Mouse (Mus musculus) MEL (cell line): Measurements from ENCODE around the gene Arhgef33. TPM values are rescaled to one million over a fixed set of nuclear protein-coding genes. Genes with fewer than 3 reads are reported as not detected.

Experiments used
- DNase-seq: peaks from one replicate; pipeline ENCODE4 v3.0.0; 2011; ENCODE audit warnings: low read depth, low spot score
- H3K27ac ChIP-seq: 2 replicates; pipeline ENCODE4 v1.5.1; 2012; ENCODE audit warnings: low read depth, mild to moderate bottlenecking, control low read depth, low read length, moderate library complexity; ENCODE audit not compliant: control insufficient read depth
- H3K27me3 ChIP-seq, 2 experiments: fragments of 150-350 bp in 1 of 2; sonication (generic) in 1 of 2; 2 replicates each; pipeline ENCODE4 v1.6.1; 2012; ENCODE audit warnings: low read length in 2 of 2, mild to moderate bottlenecking in 2 of 2, improper control_type of control experiment in 1 of 2, moderate library complexity in 1 of 2; ENCODE audit not compliant: insufficient read depth in 2 of 2, control insufficient read depth in 1 of 2
- H3K36me3 ChIP-seq, 2 experiments: 2 replicates each; pipeline ENCODE4 v1.6.1; 2012 to 2014; ENCODE audit warnings: low read length in 2 of 2, improper control_type of control experiment in 1 of 2, inconsistent platforms in 1 of 2, mild to moderate bottlenecking in 1 of 2; ENCODE audit not compliant: insufficient read depth in 2 of 2, control insufficient read depth in 1 of 2
- H3K4me1 ChIP-seq, 2 experiments: fragments of 150-350 bp in 1 of 2; sonication (generic) in 1 of 2; 2 replicates each; pipeline ENCODE4 v1.6.1; 2012; ENCODE audit warnings: low read length in 2 of 2, improper control_type of control experiment in 1 of 2, mild to moderate bottlenecking in 1 of 2; ENCODE audit not compliant: insufficient read depth in 2 of 2, control insufficient read depth in 1 of 2
- H3K4me3 ChIP-seq, 2 experiments: fragments of 150-350 bp in 1 of 2; sonication (generic) in 1 of 2; 2 replicates each; pipeline ENCODE4 v1.5.1; 2012; ENCODE audit warnings: low read depth in 2 of 2, low read length in 2 of 2, mild to moderate bottlenecking in 2 of 2, moderate library complexity in 2 of 2, control low read depth in 1 of 2, improper control_type of control experiment in 1 of 2; ENCODE audit not compliant: control insufficient read depth in 1 of 2, insufficient read depth in 1 of 2
- H3K79me2 ChIP-seq: 2 replicates; pipeline ENCODE4 v1.6.1; 2012; ENCODE audit warnings: mild to moderate bottlenecking, low read length, moderate library complexity; ENCODE audit not compliant: control insufficient read depth, poor library complexity, insufficient read depth
- H3K9ac ChIP-seq: 2 replicates; pipeline ENCODE4 v1.6.1; 2012; ENCODE audit warnings: low read depth, mild to moderate bottlenecking, control low read depth, low read length, moderate library complexity; ENCODE audit not compliant: control insufficient read depth, poor library complexity, severe bottlenecking
- H3K9me3 ChIP-seq: fragments of 150-350 bp; sonication (generic); replicated peaks from 2 replicates; pipeline ENCODE4 v1.6.1; 2012; ENCODE audit warnings: mild to moderate bottlenecking, low read length, improper control_type of control experiment, moderate library complexity; ENCODE audit not compliant: insufficient read depth
- BHLHE40 ChIP-seq: IDR thresholded peaks from 2 replicates; pipeline ENCODE4 v1.6.1; 2012; ENCODE audit warnings: low read depth, mild to moderate bottlenecking, inconsistent platforms, low read length, improper control_type of control experiment, borderline replicate concordance
- CHD2 ChIP-seq: IDR thresholded peaks from 2 replicates; pipeline ENCODE4 v1.6.1; 2011; ENCODE audit warnings: low read length, improper control_type of control experiment
- CTCF ChIP-seq, 3 experiments: IDR thresholded peaks in 2 of 3; conservative IDR thresholded peaks in 1 of 3; 2 replicates each; pipeline ENCODE4 v1.5.1; 2011 to 2012; ENCODE audit warnings: low read length in 3 of 3, low read depth in 2 of 3, mild to moderate bottlenecking in 2 of 3, improper control_type of control experiment in 1 of 3, inconsistent platforms in 1 of 3, mixed read lengths in 1 of 3, moderate library complexity in 1 of 3; ENCODE audit not compliant: control insufficient read depth in 1 of 3, insufficient read depth in 1 of 3, poor library complexity in 1 of 3, severe bottlenecking in 1 of 3
- ELF1 ChIP-seq: IDR thresholded peaks from 2 replicates; pipeline ENCODE4 v1.6.1; 2014; ENCODE audit warnings: low read depth, mild to moderate bottlenecking, inconsistent platforms, low read length, improper control_type of control experiment, moderate library complexity
- ETS1 ChIP-seq: IDR thresholded peaks from 2 replicates; pipeline ENCODE4 v1.6.1; 2012; ENCODE audit warnings: low read depth, mild to moderate bottlenecking, inconsistent platforms, low read length, improper control_type of control experiment, moderate library complexity
- GABPA ChIP-seq: IDR thresholded peaks from 2 replicates; pipeline ENCODE4 v1.6.1; 2012; ENCODE audit warnings: low read depth, mild to moderate bottlenecking, inconsistent platforms, low read length, improper control_type of control experiment, moderate library complexity
- GATA1 ChIP-seq: IDR thresholded peaks from 2 replicates; pipeline ENCODE4 v1.6.1; 2011; ENCODE audit warnings: low read depth, low read length, improper control_type of control experiment
- JUND ChIP-seq: IDR thresholded peaks from 2 replicates; pipeline ENCODE4 v1.6.1; 2011; ENCODE audit warnings: low read depth, mild to moderate bottlenecking, improper control_type of control experiment, low read length
- MAFK ChIP-seq: IDR thresholded peaks from 2 replicates; pipeline ENCODE4 v1.6.1; 2011; ENCODE audit warnings: low read depth, mild to moderate bottlenecking, low read length, improper control_type of control experiment, borderline replicate concordance
- MAZ ChIP-seq: IDR thresholded peaks from 2 replicates; pipeline ENCODE4 v1.6.1; 2012; ENCODE audit warnings: low read depth, mild to moderate bottlenecking, inconsistent platforms, low read length, improper control_type of control experiment
- MXI1 ChIP-seq: IDR thresholded peaks from 2 replicates; pipeline ENCODE4 v1.6.1; 2011; ENCODE audit warnings: mild to moderate bottlenecking, low read depth, low read length, improper control_type of control experiment
- MYC ChIP-seq: IDR thresholded peaks from 2 replicates; pipeline ENCODE4 v1.6.1; 2011; ENCODE audit warnings: low read depth, mild to moderate bottlenecking, low read length, improper control_type of control experiment, moderate library complexity
- NELFE ChIP-seq: IDR thresholded peaks from 2 replicates; pipeline ENCODE4 v1.6.1; 2011; ENCODE audit warnings: low read depth, low read length, improper control_type of control experiment
- NRF1 ChIP-seq: IDR thresholded peaks from 2 replicates; pipeline ENCODE4 v1.6.1; 2014; ENCODE audit warnings: low read depth, mild to moderate bottlenecking, inconsistent platforms, low read length, improper control_type of control experiment, moderate library complexity; ENCODE audit not compliant: poor library complexity, insufficient read depth, severe bottlenecking
- POLR2A ChIP-seq, 2 experiments: IDR thresholded peaks; 2 replicates each; pipeline ENCODE4 v1.6.1; 2011 to 2012; ENCODE audit warnings: low read length in 2 of 2, mild to moderate bottlenecking in 2 of 2, control low read depth in 1 of 2, improper control_type of control experiment in 1 of 2, low read depth in 1 of 2, moderate library complexity in 1 of 2; ENCODE audit not compliant: control insufficient read depth in 1 of 2, insufficient read depth in 1 of 2, poor library complexity in 1 of 2
- POLR2AphosphoS2 ChIP-seq: IDR thresholded peaks from 2 replicates; pipeline ENCODE4 v1.6.1; 2011; ENCODE audit warnings: low read length, improper control_type of control experiment
- RAD21 ChIP-seq: IDR thresholded peaks from 2 replicates; pipeline ENCODE4 v1.6.1; 2011; ENCODE audit warnings: mild to moderate bottlenecking, low read depth, low read length, improper control_type of control experiment
- RCOR1 ChIP-seq: IDR thresholded peaks from 2 replicates; pipeline ENCODE4 v1.6.1; 2012; ENCODE audit warnings: low read depth, mild to moderate bottlenecking, inconsistent platforms, low read length, improper control_type of control experiment
- SIN3A ChIP-seq: IDR thresholded peaks from 2 replicates; pipeline ENCODE4 v1.6.1; 2012; ENCODE audit warnings: low read length, improper control_type of control experiment, inconsistent platforms
- SMC3 ChIP-seq: IDR thresholded peaks from 2 replicates; pipeline ENCODE4 v1.6.1; 2011; ENCODE audit warnings: low read depth, low read length, improper control_type of control experiment
- TAL1 ChIP-seq: IDR thresholded peaks from 2 replicates; pipeline ENCODE4 v1.6.1; 2012; ENCODE audit warnings: mild to moderate bottlenecking, inconsistent platforms, low read length, moderate library complexity, mixed read lengths
- USF1 ChIP-seq: IDR thresholded peaks from 2 replicates; pipeline ENCODE4 v1.6.1; 2014; ENCODE audit warnings: low read depth, mild to moderate bottlenecking, inconsistent platforms, low read length, improper control_type of control experiment, moderate library complexity
- USF2 ChIP-seq, 2 experiments: IDR thresholded peaks; 2 replicates each; pipeline ENCODE4 v1.6.1; 2011 to 2012; ENCODE audit warnings: improper control_type of control experiment in 2 of 2, low read length in 2 of 2, borderline replicate concordance in 1 of 2, inconsistent platforms in 1 of 2, low read depth in 1 of 2, mild to moderate bottlenecking in 1 of 2; ENCODE audit not compliant: insufficient read depth in 1 of 2
- ZC3H11A ChIP-seq: IDR thresholded peaks from 2 replicates; pipeline ENCODE4 v1.6.1; 2012; ENCODE audit warnings: low read depth, mild to moderate bottlenecking, inconsistent platforms, low read length, improper control_type of control experiment
- ZKSCAN1 ChIP-seq: IDR thresholded peaks from 2 replicates; pipeline ENCODE4 v1.6.1; 2012; ENCODE audit warnings: low read depth, mild to moderate bottlenecking, inconsistent platforms, low read length, improper control_type of control experiment, moderate library complexity
- ZMIZ1 ChIP-seq: IDR thresholded peaks from 2 replicates; pipeline ENCODE4 v1.6.1; 2012; ENCODE audit warnings: low read depth, mild to moderate bottlenecking, inconsistent platforms, low read length, improper control_type of control experiment, moderate library complexity
- ZNF384 ChIP-seq: IDR thresholded peaks from 2 replicates; pipeline ENCODE4 v1.6.1; 2012; ENCODE audit warnings: low read depth, mild to moderate bottlenecking, inconsistent platforms, low read length, improper control_type of control experiment
- polyA plus RNA-seq, 2 experiments: library from polyadenylated mRNA; stranded (reverse) in 1 of 2; unstranded in 1 of 2; fragments of >175 nt in 1 of 2; fragments of >200 nt in 1 of 2; gene quantifications; 2 replicates each; pipeline versions ENCODE4 v1.2.1 to v1.2.4; 2012; ENCODE audit warnings: low replicate concordance in 2 of 2, low read depth in 1 of 2; ENCODE audit not compliant: insufficient read length in 2 of 2, insufficient read depth in 1 of 2, missing spikeins in 1 of 2
- total RNA-seq: library from RNA; depleted of rRNA; stranded (reverse); fragments of 300-350 nt; gene quantifications from 2 replicates; pipeline ENCODE4 v1.2.3, GENCODE M21; 2012

The Arhgef33 gene
- total and polyA plus RNA-seq, 3 experiments = 0.08 TPM; not detected in 2

GRCm38 (mm10) chr17:80332386-80332785 is 25.2 kb downstream of the Arhgef33 start:
- H3K36me3 ChIP-seq = no peaks in the 10 kb centered on the region

GRCm38 (mm10) chr17:80345277-80345676 is 38.1 kb downstream of the Arhgef33 start:
- no peak overlapping the region for H3K27ac ChIP-seq
- DNase-seq = peak; percentile 44
- H3K4me3 ChIP-seq = no peak overlapping the region

More at GRCm38 (mm10) chr17:80332386-80332785, 25.2 kb downstream of the Arhgef33 start:
- no peaks in the 10 kb centered on the region for H3K9me3 ChIP-seq
- TF ChIP-seq RAD21 (peak; percentile 63), MXI1 (no peak), SMC3 (peak; percentile 48), NELFE (no peak), JUND (no peak), CTCF (IDR thresholded peaks at IDR 0.05 in 2 of 3, conservative IDR thresholded peaks at IDR 0.05 in 1 of 3; ENCODE audit: control insufficient read depth in 1 of 3, insufficient read depth in 1 of 3, low read depth in 2 of 3, low read length in 3 of 3, poor library complexity in 1 of 3, severe bottlenecking in 1 of 3) (peak in 2 of 3 experiments; percentile 54 to 55; a peak in 4 of 6 replicates)
- TF ChIP-seq, all 39 proteins: peak for 3
- Histone ChIP-seq H3K9ac (no peak overlapping the region), H3K4me3 (no peak overlapping the region), H3K27me3 (peaks cover 2 to 5% of the 10 kb centered on the region in 2 experiments; a peak in 3 of 4 replicates), H3K27ac (no peak overlapping the region), H3K4me1 (no peaks in the 10 kb centered on the region), H3K79me2 (no peaks in the 10 kb centered on the region)
- DNase-seq = peak; percentile 40

More at GRCm38 (mm10) chr17:80345277-80345676, 38.1 kb downstream of the Arhgef33 start:
- Histone ChIP-seq H3K4me1 (no peaks in the 10 kb centered on the region), H3K9me3 (no peaks in the 10 kb centered on the region), H3K9ac (no peak overlapping the region), H3K79me2 (no peaks in the 10 kb centered on the region), H3K36me3 (no peaks in the 10 kb centered on the region), H3K27me3 (peaks cover 0 to 2% of the 10 kb centered on the region in 2 experiments; a peak in 2 of 4 replicates)
- TF ChIP-seq CHD2 = no peak
- no peak for TF ChIP-seq JUND
- no peak for TF ChIP-seq GATA1
- TF ChIP-seq MAFK = no peak
- TF ChIP-seq USF1 = no peak
- no peak for TF ChIP-seq RCOR1
- no peak for TF ChIP-seq MYC
- no peak for TF ChIP-seq NRF1
- TF ChIP-seq ELF1 = no peak
- TF ChIP-seq SMC3 = peak; percentile 70
- no peak for TF ChIP-seq BHLHE40
- no peak for TF ChIP-seq ZNF384
- no peak for TF ChIP-seq ETS1
- no peak for TF ChIP-seq POLR2A (IDR thresholded peaks at IDR 0.05; ENCODE audit: control insufficient read depth in 1 of 2, insufficient read depth in 1 of 2, low read depth in 1 of 2, low read length in 2 of 2, poor library complexity in 1 of 2)
- TF ChIP-seq RAD21 = peak; percentile 34
- TF ChIP-seq ZC3H11A = no peak
- TF ChIP-seq MAZ = no peak
- TF ChIP-seq ZKSCAN1 = no peak
- no peak for TF ChIP-seq GABPA
- TF ChIP-seq POLR2AphosphoS2 = no peak
- no peak for TF ChIP-seq ZMIZ1
- no peak for TF ChIP-seq TAL1
- TF ChIP-seq NELFE = no peak
- no peak for TF ChIP-seq USF2 (IDR thresholded peaks at IDR 0.05; ENCODE audit: borderline replicate concordance in 1 of 2, insufficient read depth in 1 of 2, low read depth in 1 of 2, low read length in 2 of 2)
- no peak for TF ChIP-seq SIN3A
- TF ChIP-seq CTCF (IDR thresholded peaks at IDR 0.05 in 2 of 3, conservative IDR thresholded peaks at IDR 0.05 in 1 of 3; ENCODE audit: control insufficient read depth in 1 of 3, insufficient read depth in 1 of 3, low read depth in 2 of 3, low read length in 3 of 3, poor library complexity in 1 of 3, severe bottlenecking in 1 of 3) = peak in 2 of 3 experiments; percentile 49 to 54
